In genomic region chr12:35533133-35533532, GRCm38 (mm10) we compare ENCODE assay signal across 9 mouse cellular contexts. TPM values are rescaled to one million over a fixed set of nuclear protein-coding genes. Genes with fewer than 3 reads are reported as not detected.
A peak's percentile ranks its signal among the peaks of the same experiment; 100 is the strongest.
DNase-seq lines count a peak whose midpoint lies in the region; ATAC-seq and TF ChIP-seq lines count a peak whose summit lies in the region.
"Had no signal": no experiment of that assay in that cellular context is flagged by ENCODE, and none has a peak within 500 bp of the region (broad histone marks: within the 10 kb centered on the region; RNA-seq: fewer than 3 reads in every experiment).

No protein-coding gene starts in this region.

- no peak for DNase-seq in heart, adult 11 months
- no peak for DNase-seq in lung, postnatal 36 days
- DNase-seq in intestine, embryonic 14.5 days (ENCODE audit: low spot score) = no peak
- no peak for DNase-seq in urinary bladder, postnatal 10 days (ENCODE audit: low spot score)
- no peak for DNase-seq in urinary bladder, postnatal 14 days (ENCODE audit: low spot score)

- WGBS in heart, embryonic 16.5 days = 66% methylated on average over 5 of the region's 5 CpGs
- WGBS in lung, embryonic 16.5 days = 37% methylated on average over 5 of the region's 5 CpGs
- 68% methylated on average over 5 of the region's 5 CpGs for WGBS in intestine, embryonic 14.5 days
- WGBS in small intestine, adult 2 months = 7% methylated on average over 5 of the region's 5 CpGs

- H3K9me3 ChIP-seq in heart, embryonic 16.5 days (replicated peaks; ENCODE audit: control insufficient read depth, low read length) = no peaks in the 10 kb centered on the region
- no peaks in the 10 kb centered on the region for H3K9me3 ChIP-seq in lung, embryonic 16.5 days (ENCODE audit: control insufficient read depth, low read length)
- H3K9me3 ChIP-seq in intestine, embryonic 14.5 days (ENCODE audit: control insufficient read depth, low read length) = no peaks in the 10 kb centered on the region
- H3K9me3 ChIP-seq: forebrain, embryonic 12.5 days had no signal

- no peak overlapping the region for H3K27ac ChIP-seq in heart, embryonic 16.5 days (ENCODE audit: low read length)
- no peak overlapping the region for H3K27ac ChIP-seq in lung, embryonic 16.5 days (ENCODE audit: low read length)
- H3K27ac ChIP-seq in intestine, embryonic 14.5 days (ENCODE audit: low read depth) = no peak overlapping the region
- H3K27ac ChIP-seq in small intestine, adult 2 months (ENCODE audit: insufficient read depth, low read depth, low read length) = peak overlapping the region; percentile 25; the same call in 1 of the 2 replicates
- H3K27ac ChIP-seq: forebrain, embryonic 12.5 days had no signal

- no peaks in the 10 kb centered on the region for H3K36me3 ChIP-seq in heart, embryonic 16.5 days (ENCODE audit: control insufficient read depth, insufficient read depth)
- no peaks in the 10 kb centered on the region for H3K36me3 ChIP-seq in lung, embryonic 16.5 days (ENCODE audit: control insufficient read depth, insufficient read depth, low read length)
- H3K36me3 ChIP-seq in intestine, embryonic 14.5 days (ENCODE audit: control insufficient read depth, insufficient read depth, low read length) = no peaks in the 10 kb centered on the region
- 0 out of 2 replicates have a peak, but pooled peaks cover 1% of the 10 kb centered on the region for H3K36me3 ChIP-seq in small intestine, adult 2 months (ENCODE audit: control insufficient read depth, insufficient read depth, low read length)
- H3K36me3 ChIP-seq: forebrain, embryonic 12.5 days had no signal

- H3K9ac ChIP-seq in heart, embryonic 16.5 days (ENCODE audit: low read length) = no peak overlapping the region
- H3K9ac ChIP-seq in lung, embryonic 16.5 days (ENCODE audit: low read length) = peak overlapping the region; percentile 46
- no peak overlapping the region for H3K9ac ChIP-seq in intestine, embryonic 14.5 days (ENCODE audit: low read length)
- H3K9ac ChIP-seq: forebrain, embryonic 12.5 days had no signal

- peak overlapping the region; percentile 39 for H3K4me2 ChIP-seq in heart, embryonic 16.5 days (ENCODE audit: low read depth, low read length)
- peak overlapping the region; percentile 45 for H3K4me2 ChIP-seq in lung, embryonic 16.5 days (ENCODE audit: low read depth, low read length)
- peak overlapping the region; percentile 98 for H3K4me2 ChIP-seq in intestine, embryonic 14.5 days (ENCODE audit: low read length)

- peak overlapping the region; percentile 33 for H3K4me3 ChIP-seq in heart, embryonic 16.5 days (ENCODE audit: low read length)
- peak overlapping the region; percentile 46 for H3K4me3 ChIP-seq in lung, embryonic 16.5 days (ENCODE audit: low read length)
- H3K4me3 ChIP-seq in intestine, embryonic 14.5 days (ENCODE audit: low read depth, low read length) = peak overlapping the region; percentile 11
- no peak overlapping the region for H3K4me3 ChIP-seq in small intestine, adult 2 months (ENCODE audit: low read depth, low read length)

- no peak for TF ChIP-seq CTCF in small intestine, adult 2 months (IDR thresholded peaks at IDR 0.05; ENCODE audit: extremely low read depth, insufficient read length, insufficient replicate concordance, low read depth, low read length)

- H3K27me3 ChIP-seq in heart, embryonic 16.5 days (ENCODE audit: control insufficient read depth, insufficient read depth, low read length) = no peaks in the 10 kb centered on the region
- no peaks in the 10 kb centered on the region for H3K27me3 ChIP-seq in lung, embryonic 16.5 days (ENCODE audit: control insufficient read depth, insufficient read depth, low read depth, low read length)
- 0 out of 2 replicates have a peak, but pooled peaks cover 3% of the 10 kb centered on the region for H3K27me3 ChIP-seq in intestine, embryonic 14.5 days (replicated peaks; ENCODE audit: control insufficient read depth, insufficient read depth, low read length)
- H3K27me3 ChIP-seq in small intestine, adult 2 months (ENCODE audit: control insufficient read depth, insufficient read depth, low read length) = no peaks in the 10 kb centered on the region

- no peaks in the 10 kb centered on the region; the same call in 1 of the 2 replicates for H3K4me1 ChIP-seq in heart, embryonic 16.5 days (ENCODE audit: control insufficient read depth, insufficient read depth, low read length)
- no peaks in the 10 kb centered on the region; the same call in 1 of the 2 replicates for H3K4me1 ChIP-seq in lung, embryonic 16.5 days (replicated peaks; ENCODE audit: control insufficient read depth, insufficient read depth, low read length)
- no peaks in the 10 kb centered on the region for H3K4me1 ChIP-seq in intestine, embryonic 14.5 days (replicated peaks; ENCODE audit: control insufficient read depth, insufficient read depth, low read length)
- H3K4me1 ChIP-seq in small intestine, adult 2 months (ENCODE audit: control insufficient read depth, insufficient read depth, insufficient read length, low read length) = peaks cover 6% of the 10 kb centered on the region; the same call in 1 of the 2 replicates

- TF ChIP-seq POLR2A in small intestine, adult 2 months (IDR thresholded peaks at IDR 0.05; ENCODE audit: low read depth, low read length) = no peak

- no peak for ATAC-seq in heart, embryonic 16.5 days (replicated peaks; ENCODE audit: extremely low read depth, insufficient read depth, low FRiP score)
- no peak for ATAC-seq in lung, embryonic 16.5 days (ENCODE audit: low read depth)
- no peak for ATAC-seq in intestine, embryonic 14.5 days (replicated peaks; ENCODE audit: low FRiP score, low TSS enrichment, low read depth)

RNA-seq across cellular contexts. Expression of gene Ahr, which starts 1.7 kb away (rescaled TPM):
- 4.1 and 4.2 TPM in 2 replicates for polyA plus RNA-seq in heart, embryonic 16.5 days (2015; fragmentation: Nextera tagmentation; extraction: Ambion mirVana)
- polyA plus RNA-seq in lung, embryonic 16.5 days (2015; fragmentation: Nextera tagmentation; extraction: Ambion mirVana) = 22.1 and 23.1 TPM in 2 replicates
- 7.8 and 10.2 TPM in 2 replicates for polyA plus RNA-seq in intestine, embryonic 14.5 days (2014; fragmentation: Nextera tagmentation; extraction: Ambion mirVana)
- 3.6 and 6.2 TPM in 2 replicates for polyA plus RNA-seq in small intestine, adult 2 months (2012; rRNA removed)

Comparison
In these comparisons a context has a peak if more than half of its experiments do, and no peak if none do; other contexts are left out.
1. H3K4me2 ChIP-seq: peak in every context shown above with its lines; median percentile 98 in intestine, embryonic 14.5 days; 45 in lung, embryonic 16.5 days; 39 in heart, embryonic 16.5 days.